Mouse (Mus musculus) cerebellum, adult 2 months (tissue): ENCODE data around the gene Cep350. TPM values are rescaled to one million over a fixed set of nuclear protein-coding genes. Genes with fewer than 3 reads are reported as not detected.

Experiments
- DNase-seq, 2 experiments: peaks; one replicate each; pipeline ENCODE4 v3.0.0; 2021
- H3K27ac ChIP-seq: fragments of 200-500 bp; 2 replicates; pipeline ENCODE4 v1.5.1; 2012; ENCODE audit warnings: low read length, control low read depth, inconsistent platforms; ENCODE audit not compliant: insufficient read depth
- H3K27me3 ChIP-seq: fragments of 200-500 bp; 2 replicates; pipeline ENCODE4 v1.6.1; 2012; ENCODE audit warnings: inconsistent platforms, mild to moderate bottlenecking, low read length, moderate library complexity; ENCODE audit not compliant: control insufficient read depth, insufficient read depth
- H3K4me1 ChIP-seq: fragments of 200-500 bp; 2 replicates; pipeline ENCODE4 v1.6.1; 2011; ENCODE audit warnings: low read length; ENCODE audit not compliant: control insufficient read depth, insufficient read depth
- H3K4me3 ChIP-seq: fragments of 200-500 bp; replicated peaks from 2 replicates; pipeline ENCODE3; 2011; ENCODE audit warnings: mild to moderate bottlenecking, low read depth, low read length, control low read depth; ENCODE audit not compliant: insufficient read depth
- CTCF ChIP-seq: fragments of 200-500 bp; IDR thresholded peaks from 2 replicates; pipeline ENCODE4 v1.5.1; 2011; ENCODE audit warnings: low read depth, mild to moderate bottlenecking, control low read depth, low read length, moderate library complexity, borderline replicate concordance; ENCODE audit not compliant: insufficient read depth
- POLR2A ChIP-seq: fragments of 200-500 bp; IDR thresholded peaks from 2 replicates; pipeline ENCODE4 v1.6.1; 2011; ENCODE audit warnings: low read length, control low read depth, borderline replicate concordance; ENCODE audit not compliant: insufficient read depth
- WGBS: fragments of 180-500 bp; shearing (Covaris S2); methylation state at CpG from one replicate; pipeline ENCODE4 v1.1.7; 2018; 5-methylcytosine and 5-hydroxymethylcytosine counted together
- polyA plus RNA-seq: library from polyadenylated mRNA; depleted of rRNA; stranded (reverse); fragments of >200 nt; gene quantifications from 2 replicates; pipeline ENCODE4 v1.2.3, GENCODE M21; 2012; rRNA removed

Cep350 gene
- 16.4 and 17.4 TPM in 2 replicates for polyA plus RNA-seq

DNA sequence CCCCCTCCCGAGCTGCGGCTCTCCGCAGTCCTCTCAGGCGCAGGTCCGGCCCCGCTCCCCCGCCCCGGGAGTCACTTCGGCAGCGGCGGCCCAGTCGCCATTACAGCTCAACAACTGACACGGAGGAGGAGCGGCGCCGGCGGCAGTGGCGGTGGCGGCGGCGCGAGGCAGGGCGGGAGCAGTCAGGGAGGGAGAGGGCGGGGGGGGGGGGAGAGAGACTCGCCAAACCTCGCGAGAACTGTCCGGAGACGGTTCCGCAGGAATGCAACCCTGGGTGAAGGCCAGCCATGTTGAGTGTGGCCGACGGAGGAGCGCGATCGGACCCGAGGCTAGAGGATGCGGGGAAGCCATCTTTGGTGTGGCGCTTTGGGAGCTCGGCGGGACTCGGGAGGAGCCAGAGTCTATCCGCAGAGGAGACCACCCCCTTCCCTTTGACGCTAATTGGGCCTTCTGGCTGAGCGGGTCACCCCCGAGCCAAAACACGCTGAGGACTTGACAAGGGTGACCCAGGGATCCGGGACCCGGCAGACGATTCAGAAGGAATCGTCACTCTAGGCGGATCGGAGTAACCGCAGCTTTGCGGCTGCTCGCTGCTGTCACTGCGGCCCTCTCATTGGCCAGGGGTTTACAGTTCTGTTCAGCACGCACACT is at the start of gene Cep350:
Gene Cep350 (minus strand): TSS at position 188 of the 651 bp plus-strand sequence.
- peak; percentile 98 to 99 for DNase-seq
- H3K4me1 ChIP-seq: peaks cover 5% of the 10 kb centered on the region; the same call in 1 of the 2 replicates
- peak within 1 kb of the TSS; percentile 83 for H3K27ac ChIP-seq
- WGBS: under 1% methylated on average over 50 of the region's 57 CpGs
- TF ChIP-seq POLR2A: peak; percentile 71
- TF ChIP-seq CTCF: no peak
- peak within 1 kb of the TSS; percentile 97 for H3K4me3 ChIP-seq
- no peaks in the 10 kb centered on the region for H3K27me3 ChIP-seq

DNA sequence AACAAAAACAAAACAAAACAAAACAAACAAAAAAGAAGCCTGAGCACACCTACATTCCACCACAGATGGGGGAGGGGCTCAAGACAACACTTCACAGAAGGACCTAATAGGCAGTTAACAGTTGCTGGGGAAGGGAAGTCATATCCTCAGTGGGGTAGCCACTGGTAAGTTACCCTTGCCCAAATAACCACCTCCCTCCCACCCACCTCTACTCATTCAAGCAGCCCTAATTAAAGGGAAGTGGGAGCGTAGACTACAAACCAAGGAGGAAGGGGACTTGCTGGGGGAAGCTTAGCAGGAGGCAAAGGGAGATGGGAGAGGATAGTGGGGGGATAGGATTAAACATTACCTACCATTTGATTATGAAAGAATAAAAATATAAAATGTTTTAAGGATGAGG is 47.3 kb upstream of the Cep350 start:
- no peak overlapping the region for H3K4me3 ChIP-seq
- H3K4me1 ChIP-seq: no peaks in the 10 kb centered on the region
- DNase-seq: no peak
- H3K27me3 ChIP-seq: no peaks in the 10 kb centered on the region
- 100% methylated on average over 1 of the region's 1 CpGs for WGBS
- TF ChIP-seq CTCF (no peak), POLR2A (no peak)
- no peak overlapping the region for H3K27ac ChIP-seq

DNA sequence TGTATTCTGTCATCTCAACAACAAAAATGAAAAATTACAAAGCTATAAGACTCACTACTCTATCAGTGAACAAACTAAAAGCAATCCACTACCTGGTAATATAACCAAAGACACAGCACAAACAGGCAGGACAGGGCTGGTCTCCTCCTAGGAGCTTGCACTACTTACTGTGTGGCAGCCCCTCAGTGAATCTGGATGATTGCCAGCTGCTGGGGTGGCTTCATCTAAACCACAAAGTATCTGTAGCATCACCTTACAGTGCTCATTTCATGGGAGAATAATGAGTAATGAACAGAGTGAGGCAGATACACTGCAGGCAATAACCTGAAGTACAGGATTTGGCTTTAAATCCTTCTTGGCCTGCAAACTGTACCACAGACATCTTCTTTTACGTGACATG is 46.7 kb upstream of the Cep350 start:
- Histone ChIP-seq H3K4me1 (no peaks in the 10 kb centered on the region), H3K4me3 (no peak overlapping the region), H3K27me3 (no peaks in the 10 kb centered on the region), H3K27ac (no peak overlapping the region)
- WGBS: 94% methylated on average over 1 of the region's 1 CpGs
- TF ChIP-seq POLR2A: no peak
- no peak for TF ChIP-seq CTCF
- DNase-seq: no peak

DNA sequence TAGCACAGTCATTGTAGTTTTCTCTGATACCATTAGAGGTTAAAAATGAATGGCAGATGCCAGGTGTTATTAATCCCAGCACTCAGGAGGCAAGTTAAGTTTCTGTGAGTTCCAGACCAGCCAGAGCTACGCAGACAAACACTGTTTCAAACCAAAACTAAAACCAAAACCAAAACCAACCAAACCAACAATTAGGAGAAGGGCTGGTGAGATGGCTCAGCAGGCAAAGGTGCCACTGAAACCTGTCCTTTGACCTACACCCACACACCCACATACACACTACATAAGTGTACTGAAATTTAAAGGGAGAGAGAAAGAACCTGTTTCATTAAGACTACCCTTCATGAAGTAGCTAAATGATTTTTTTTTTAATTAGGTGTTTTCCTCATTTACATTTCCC is 35.9 kb upstream of the Cep350 start:
- Histone ChIP-seq H3K27me3 (no peaks in the 10 kb centered on the region), H3K4me1 (no peaks in the 10 kb centered on the region), H3K4me3 (no peak overlapping the region), H3K27ac (no peak overlapping the region)
- 95% methylated on average over 1 of the region's 1 CpGs for WGBS
- no peak for DNase-seq
- TF ChIP-seq CTCF (no peak), POLR2A (no peak)

DNA sequence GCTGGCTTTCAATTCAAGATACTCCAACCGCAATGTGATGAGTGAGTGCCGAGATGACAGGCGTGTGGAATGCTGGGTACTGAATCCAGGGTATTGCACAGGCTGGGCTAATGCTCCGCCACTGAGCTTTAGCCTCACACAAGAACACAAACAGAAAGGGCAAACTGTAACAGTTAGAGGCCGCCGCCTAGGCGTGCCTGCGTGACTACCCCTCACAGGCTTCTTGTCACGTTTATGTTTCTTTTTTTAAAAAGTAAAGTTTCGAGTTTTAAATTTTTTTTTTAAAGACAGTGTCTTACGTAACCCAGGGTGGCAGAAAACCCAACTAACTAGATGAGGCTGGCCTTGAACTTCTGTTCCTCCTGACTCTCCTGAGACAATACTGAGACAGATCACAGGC is 32.9 kb upstream of the Cep350 start:
- WGBS: 92% methylated on average over 11 of the region's 11 CpGs
- no peaks in the 10 kb centered on the region for H3K4me1 ChIP-seq
- H3K4me3 ChIP-seq: no peak overlapping the region
- no peak for DNase-seq
- no peaks in the 10 kb centered on the region for H3K27me3 ChIP-seq
- H3K27ac ChIP-seq: no peak overlapping the region
- TF ChIP-seq CTCF (no peak), POLR2A (no peak)

DNA sequence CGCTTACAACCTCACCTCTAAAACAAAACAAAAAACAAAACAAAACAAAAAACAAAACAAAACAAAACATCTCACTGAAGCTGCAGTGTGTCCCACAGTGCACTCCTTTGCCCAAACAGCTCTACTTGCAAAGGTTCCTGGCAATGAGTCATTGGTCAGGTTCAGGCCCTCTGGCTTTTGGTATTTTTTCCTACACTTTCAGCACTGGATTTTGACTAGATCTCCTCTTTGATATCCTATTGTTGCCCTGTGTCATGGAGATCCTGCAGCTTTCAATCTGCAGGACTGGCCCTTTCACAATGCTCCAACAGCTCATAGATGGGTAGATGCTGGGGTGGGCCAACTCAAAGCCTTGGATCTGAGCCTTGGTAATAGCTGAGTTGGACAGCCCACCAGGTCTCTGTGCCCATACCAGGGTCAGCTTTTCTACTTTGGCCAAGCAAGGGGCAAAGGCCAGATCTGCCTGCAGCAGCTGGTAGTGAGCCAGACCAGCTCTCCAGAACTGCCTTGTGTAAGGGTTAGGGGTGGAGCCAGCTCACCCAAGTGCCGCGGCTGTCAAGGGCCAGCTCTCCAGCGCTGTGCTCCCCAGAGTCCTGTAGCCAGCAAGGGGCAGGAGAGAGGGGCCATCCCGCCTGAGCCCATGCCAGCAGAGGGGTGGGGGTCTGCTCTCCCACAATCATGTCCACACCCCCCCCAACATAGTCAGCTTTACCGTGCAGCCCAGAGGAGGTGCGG is 30.3 kb upstream of the Cep350 start:
- WGBS: 50% methylated on average over 7 of the region's 7 CpGs
- H3K4me3 ChIP-seq: no peak overlapping the region
- no peaks in the 10 kb centered on the region for H3K27me3 ChIP-seq
- DNase-seq: no peak
- H3K27ac ChIP-seq: no peak overlapping the region
- TF ChIP-seq CTCF (no peak), POLR2A (no peak)
- H3K4me1 ChIP-seq: no peaks in the 10 kb centered on the region

DNA sequence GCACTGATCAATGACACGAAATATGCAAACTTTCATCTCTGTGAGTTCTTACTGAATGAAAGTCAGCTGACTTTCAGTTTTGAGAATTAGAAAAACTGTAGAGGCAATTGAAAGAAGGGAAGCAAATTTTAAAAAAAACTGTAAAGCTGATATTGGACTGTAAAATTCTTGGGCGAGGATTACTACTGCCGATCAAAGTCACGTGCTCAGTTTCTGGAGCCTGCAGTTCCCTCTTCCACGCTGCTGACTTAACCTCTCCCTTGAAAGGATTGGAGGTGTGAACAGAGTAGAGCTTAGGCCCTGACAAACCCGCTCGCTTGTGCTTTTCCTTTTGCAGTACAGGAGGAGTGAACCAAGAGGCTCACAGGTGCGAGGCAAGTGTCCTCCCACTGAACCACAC is 29.3 kb upstream of the Cep350 start:
- Histone ChIP-seq H3K4me1 (no peaks in the 10 kb centered on the region), H3K4me3 (no peak overlapping the region), H3K27ac (no peak overlapping the region), H3K27me3 (no peaks in the 10 kb centered on the region)
- no peak for DNase-seq
- WGBS: 91% methylated on average over 8 of the region's 8 CpGs
- TF ChIP-seq POLR2A: no peak
- TF ChIP-seq CTCF: no peak

DNA sequence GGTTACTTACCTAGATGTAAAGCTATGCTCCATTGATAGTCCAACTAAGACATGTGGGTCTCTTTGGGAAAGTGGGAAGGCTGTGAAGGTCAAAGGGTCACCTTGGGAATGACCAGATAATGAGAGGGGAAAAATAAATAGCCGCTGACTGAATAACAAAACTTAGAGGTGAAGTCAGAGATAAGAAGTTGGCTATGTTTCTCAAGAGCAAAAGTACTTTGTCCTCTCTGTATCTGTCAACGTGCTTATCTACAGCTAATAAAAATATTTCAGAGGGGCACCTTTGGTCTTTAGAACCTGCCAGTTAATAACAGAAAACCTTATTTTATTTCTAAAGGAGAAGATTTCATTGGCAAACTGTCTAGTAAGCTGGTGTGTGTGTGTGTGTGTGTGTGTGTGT is 22.6 kb upstream of the Cep350 start:
- DNase-seq: no peak
- TF ChIP-seq CTCF: no peak
- TF ChIP-seq POLR2A: no peak
- Histone ChIP-seq H3K4me3 (no peak overlapping the region), H3K4me1 (no peaks in the 10 kb centered on the region), H3K27me3 (no peaks in the 10 kb centered on the region), H3K27ac (no peak overlapping the region)
- WGBS: 91% methylated on average over 2 of the region's 2 CpGs
